Mouse (Mus musculus): Measurements from ENCODE around the gene Hes3. TPM values are rescaled to one million over a fixed set of nuclear protein-coding genes. Genes with fewer than 3 reads are reported as not detected.

The Hes3 gene
- polyA plus RNA-seq, 1 experiment from 2014 or later: not detected

DNA sequence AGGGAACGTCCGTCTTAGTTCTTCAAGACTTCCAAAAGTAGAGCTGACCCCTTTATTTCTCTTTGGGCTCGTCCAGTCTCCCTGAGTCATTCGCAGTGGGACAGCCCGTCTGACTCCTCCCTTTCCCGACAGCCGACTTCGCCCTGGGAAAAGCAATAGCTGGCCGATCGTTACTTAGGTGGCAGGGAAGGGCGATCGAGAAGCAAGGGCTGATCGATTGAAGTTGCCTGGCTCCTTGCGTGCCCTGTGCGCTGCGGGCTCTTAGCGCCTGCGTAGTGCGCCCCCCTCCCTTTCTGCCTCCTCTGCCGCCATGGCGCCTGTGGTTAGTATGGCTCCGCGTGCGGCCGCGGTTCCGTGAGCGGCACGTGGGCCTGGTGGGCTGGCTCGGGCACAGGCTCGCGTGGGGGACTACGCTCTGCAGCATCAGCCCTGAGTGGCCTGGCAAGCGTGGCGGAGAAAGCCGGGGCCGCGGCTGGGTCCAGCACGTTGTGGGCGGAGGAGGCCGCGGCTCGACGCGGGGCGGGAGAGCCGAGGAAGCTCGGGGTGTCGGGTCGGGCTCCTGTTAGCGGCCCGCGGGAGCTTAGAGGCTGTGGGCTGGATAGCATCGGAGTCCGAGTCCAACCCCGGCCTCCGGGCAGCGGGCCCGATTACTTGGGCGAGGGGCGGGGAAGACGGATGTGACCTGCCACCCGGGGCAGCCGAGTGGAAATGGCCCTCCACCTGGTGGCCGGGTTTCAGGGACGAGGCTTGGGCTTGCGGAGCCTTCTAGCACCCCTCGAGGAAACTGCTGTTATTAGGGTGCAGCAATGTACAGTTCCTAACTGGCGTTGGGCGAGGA lies 34.3 kb upstream of the Hes3 start, which contains the start of gene Rpl22:
TSS of gene Rpl22 (plus strand) at position 169 of the 838 bp plus-strand sequence.
- peak within 1 kb of the TSS; percentile 55; the same call in 1 of the 2 replicates for H3K27ac ChIP-seq (ENCODE audit: low read length)
- no peaks in the 10 kb centered on the region for H3K9me3 ChIP-seq (ENCODE audit: control insufficient read depth, low read length)
- H3K4me3 ChIP-seq (ENCODE audit: low read length): peak within 1 kb of the TSS; percentile 94
- WGBS: under 1% methylated on average over 69 of the region's 70 CpGs
- ATAC-seq (ENCODE audit: low read depth): peak; percentile 98
- H3K4me1 ChIP-seq (replicated peaks; ENCODE audit: control insufficient read depth, insufficient read depth, low read length): peaks cover 11% of the 10 kb centered on the region
- H3K4me2 ChIP-seq (ENCODE audit: low read depth, low read length): peak within 1 kb of the TSS; percentile 76
- H3K36me3 ChIP-seq (ENCODE audit: control insufficient read depth, insufficient read depth, low read length): peaks cover 26% of the 10 kb centered on the region
- H3K9ac ChIP-seq (ENCODE audit: low read length): peak within 1 kb of the TSS; percentile 97
- H3K27me3 ChIP-seq (ENCODE audit: control insufficient read depth, insufficient read depth, low read depth, low read length): no peaks in the 10 kb centered on the region

DNA sequence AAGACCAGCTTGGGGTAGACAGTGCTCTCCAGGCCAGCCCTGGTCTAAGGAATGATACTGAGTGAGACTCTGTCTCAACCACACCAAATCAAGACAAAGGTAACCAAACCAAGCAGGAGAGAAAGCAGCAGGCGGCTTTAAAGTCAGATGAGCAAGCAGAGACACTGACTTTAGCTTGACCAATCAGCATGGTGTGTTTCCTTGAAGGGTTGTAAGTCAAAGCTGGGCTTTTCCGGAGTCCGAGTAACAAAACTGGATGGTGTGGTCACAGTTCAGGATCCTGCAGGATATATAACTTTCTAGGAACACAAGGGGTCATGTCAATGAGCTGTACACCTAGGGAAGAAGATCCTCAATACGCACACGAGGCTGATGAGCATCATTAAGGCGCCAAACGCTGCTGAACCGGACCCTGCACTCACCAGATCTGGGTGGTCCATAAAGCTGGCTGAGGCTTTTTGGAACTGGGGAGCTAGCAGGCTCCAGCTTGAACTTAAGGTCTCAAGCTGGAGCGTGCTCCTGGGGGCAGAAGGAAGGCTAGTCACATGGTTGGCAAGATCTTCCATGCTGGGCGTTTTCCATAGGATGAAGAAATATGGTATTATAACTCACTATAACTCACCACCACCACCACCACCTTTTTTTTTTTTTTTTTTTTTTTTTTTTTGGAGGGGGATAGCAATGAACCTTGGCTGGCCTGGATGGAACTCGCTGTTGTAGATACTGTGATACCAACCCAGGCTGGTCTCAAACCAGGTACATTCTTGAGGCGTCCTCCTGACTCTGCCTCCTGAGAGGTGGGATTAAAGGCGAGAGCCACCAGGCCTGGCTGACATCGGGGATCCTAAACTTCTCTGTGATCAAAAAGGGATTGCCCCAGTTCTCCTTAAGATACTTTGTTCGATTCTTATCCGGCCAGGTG lies 33.4 kb upstream of the Hes3 start:
- H3K4me3 ChIP-seq (ENCODE audit: low read length): peak overlapping the region; percentile 94
- H3K9me3 ChIP-seq (ENCODE audit: control insufficient read depth, low read length): no peaks in the 10 kb centered on the region
- peak overlapping the region; percentile 54; the same call in 1 of the 2 replicates for H3K9ac ChIP-seq (ENCODE audit: low read length)
- peaks cover 17% of the 10 kb centered on the region for H3K36me3 ChIP-seq (ENCODE audit: control insufficient read depth, insufficient read depth, low read length)
- peaks cover 11% of the 10 kb centered on the region for H3K4me1 ChIP-seq (replicated peaks; ENCODE audit: control insufficient read depth, insufficient read depth, low read length)
- ATAC-seq (ENCODE audit: low read depth): peak; percentile 6; the same call in 1 of the 2 replicates
- 48% methylated on average over 16 of the region's 16 CpGs for WGBS
- peak overlapping the region; percentile 48 for H3K4me2 ChIP-seq (ENCODE audit: low read depth, low read length)
- H3K27me3 ChIP-seq (ENCODE audit: control insufficient read depth, insufficient read depth, low read depth, low read length): no peaks in the 10 kb centered on the region
- H3K27ac ChIP-seq (ENCODE audit: low read length): no peak overlapping the region

DNA sequence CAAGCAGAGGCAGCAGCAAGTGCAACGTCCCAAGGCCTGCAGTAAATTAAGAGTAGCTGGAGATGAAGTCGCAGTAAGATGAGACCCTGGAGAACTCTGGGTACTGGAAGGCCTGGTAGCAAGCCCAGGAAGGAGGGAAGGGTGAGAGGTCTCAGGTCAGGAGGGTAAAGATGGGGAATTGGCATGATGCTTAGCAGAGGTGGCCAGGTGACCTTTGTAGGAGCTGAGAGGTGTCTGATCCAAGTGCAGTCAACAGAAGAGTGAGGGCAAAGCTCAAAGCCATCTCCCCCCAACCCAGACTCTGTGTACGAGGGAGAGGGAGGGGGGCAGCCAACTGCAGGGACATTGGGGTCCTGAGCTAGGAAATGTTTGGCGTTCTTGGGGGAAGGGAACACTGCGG lies 30.0 kb upstream of the Hes3 start:
- Histone ChIP-seq H3K9ac (ENCODE audit: low read length) (no peak overlapping the region), H3K36me3 (ENCODE audit: control insufficient read depth, insufficient read depth, low read length) (no peaks in the 10 kb centered on the region), H3K27ac (ENCODE audit: low read length) (no peak overlapping the region), H3K9me3 (ENCODE audit: control insufficient read depth, low read length) (no peaks in the 10 kb centered on the region), H3K4me1 (replicated peaks; ENCODE audit: control insufficient read depth, insufficient read depth, low read length) (peaks cover 3% of the 10 kb centered on the region), H3K4me2 (ENCODE audit: low read depth, low read length) (no peak overlapping the region), H3K27me3 (ENCODE audit: control insufficient read depth, insufficient read depth, low read depth, low read length) (peaks cover 18% of the 10 kb centered on the region), H3K4me3 (ENCODE audit: low read length) (no peak overlapping the region)
- WGBS: 51% methylated on average over 5 of the region's 5 CpGs
- no peak for ATAC-seq (ENCODE audit: low read depth)

DNA sequence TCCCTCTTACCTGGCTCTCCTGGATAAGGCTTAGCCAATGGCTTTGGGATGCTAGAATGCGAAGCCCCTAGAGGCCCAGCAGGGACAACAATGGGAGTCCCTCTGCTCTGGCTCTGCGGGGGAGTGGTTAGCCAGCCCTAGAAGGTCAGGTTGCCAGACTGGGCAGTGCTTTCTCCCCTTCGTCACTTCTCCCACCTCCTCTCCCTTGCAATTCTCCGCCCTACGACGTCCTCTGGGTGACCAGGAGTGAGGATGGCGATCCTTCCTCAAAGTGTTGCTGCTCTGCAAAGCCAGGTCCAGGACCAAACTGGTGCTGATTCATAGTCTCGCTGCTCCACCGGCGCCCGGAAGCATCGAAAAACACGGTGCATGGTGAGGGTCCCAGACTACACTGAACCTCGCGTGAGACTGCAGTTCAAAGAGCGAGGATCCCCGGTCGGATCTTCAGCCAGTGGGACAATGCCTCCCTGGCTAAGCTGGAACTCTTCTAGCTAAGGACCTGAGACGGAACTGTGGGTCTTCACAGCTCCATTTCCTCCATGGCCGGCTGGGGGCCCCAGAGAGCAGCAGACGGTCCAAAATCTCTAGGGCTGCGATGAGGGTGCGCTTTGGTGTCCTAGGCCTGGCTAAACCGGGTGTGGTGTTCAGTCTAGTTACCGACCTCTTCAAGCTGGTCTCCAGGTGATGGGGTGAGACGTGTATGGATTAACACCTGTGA lies 27.2 kb upstream of the Hes3 start, which contains the start of gene Rnf207:
TSS of gene Rnf207 (minus strand) at position 477 of the 718 bp plus-strand sequence.
- no peak within 1 kb of the TSS for H3K27ac ChIP-seq (ENCODE audit: low read length)
- H3K4me1 ChIP-seq (replicated peaks; ENCODE audit: control insufficient read depth, insufficient read depth, low read length): peaks cover 7% of the 10 kb centered on the region; the same call in 1 of the 2 replicates
- H3K4me3 ChIP-seq (ENCODE audit: low read length): peak within 1 kb of the TSS; percentile 24
- peak within 1 kb of the TSS; percentile 41 for H3K9ac ChIP-seq (ENCODE audit: low read length)
- H3K27me3 ChIP-seq (ENCODE audit: control insufficient read depth, insufficient read depth, low read depth, low read length): peaks cover 46% of the 10 kb centered on the region
- H3K9me3 ChIP-seq (ENCODE audit: control insufficient read depth, low read length): no peaks in the 10 kb centered on the region
- peak within 1 kb of the TSS; percentile 52 for H3K4me2 ChIP-seq (ENCODE audit: low read depth, low read length)
- ATAC-seq (ENCODE audit: low read depth): peak; percentile 42; the same call in 1 of the 2 replicates
- no peaks in the 10 kb centered on the region for H3K36me3 ChIP-seq (ENCODE audit: control insufficient read depth, insufficient read depth, low read length)
- 3% methylated on average over 26 of the region's 26 CpGs for WGBS

DNA sequence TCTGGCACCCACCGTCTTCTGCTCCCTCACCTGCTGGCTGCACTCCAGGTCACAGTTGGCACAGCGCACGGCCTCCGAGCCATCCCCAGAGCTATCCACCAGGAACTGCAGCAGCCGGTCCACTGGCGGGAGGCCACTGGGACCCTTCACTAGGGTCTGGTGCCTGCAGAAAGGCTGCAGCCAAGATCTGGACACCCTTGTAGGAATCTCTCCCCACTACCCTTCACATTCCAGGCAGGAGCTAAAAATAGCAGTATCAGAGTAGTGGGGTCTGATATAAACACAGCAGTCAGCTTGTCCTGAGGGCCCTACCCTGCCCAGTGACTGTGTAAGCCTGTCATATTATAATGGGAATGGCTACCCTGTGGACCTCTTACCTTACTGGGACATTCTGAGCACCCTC lies 26.2 kb upstream of the Hes3 start:
- no peak overlapping the region for H3K4me2 ChIP-seq (ENCODE audit: low read depth, low read length)
- no peak overlapping the region for H3K9ac ChIP-seq (ENCODE audit: low read length)
- H3K4me1 ChIP-seq (replicated peaks; ENCODE audit: control insufficient read depth, insufficient read depth, low read length): peaks cover 17% of the 10 kb centered on the region
- peaks cover 57% of the 10 kb centered on the region for H3K27me3 ChIP-seq (ENCODE audit: control insufficient read depth, insufficient read depth, low read depth, low read length)
- H3K4me3 ChIP-seq (ENCODE audit: low read length): no peak overlapping the region
- no peaks in the 10 kb centered on the region for H3K36me3 ChIP-seq (ENCODE audit: control insufficient read depth, insufficient read depth, low read length)
- no peak for ATAC-seq (ENCODE audit: low read depth)
- WGBS: 52% methylated on average over 6 of the region's 6 CpGs
- no peak overlapping the region for H3K27ac ChIP-seq (ENCODE audit: low read length)
- no peaks in the 10 kb centered on the region for H3K9me3 ChIP-seq (ENCODE audit: control insufficient read depth, low read length)

DNA sequence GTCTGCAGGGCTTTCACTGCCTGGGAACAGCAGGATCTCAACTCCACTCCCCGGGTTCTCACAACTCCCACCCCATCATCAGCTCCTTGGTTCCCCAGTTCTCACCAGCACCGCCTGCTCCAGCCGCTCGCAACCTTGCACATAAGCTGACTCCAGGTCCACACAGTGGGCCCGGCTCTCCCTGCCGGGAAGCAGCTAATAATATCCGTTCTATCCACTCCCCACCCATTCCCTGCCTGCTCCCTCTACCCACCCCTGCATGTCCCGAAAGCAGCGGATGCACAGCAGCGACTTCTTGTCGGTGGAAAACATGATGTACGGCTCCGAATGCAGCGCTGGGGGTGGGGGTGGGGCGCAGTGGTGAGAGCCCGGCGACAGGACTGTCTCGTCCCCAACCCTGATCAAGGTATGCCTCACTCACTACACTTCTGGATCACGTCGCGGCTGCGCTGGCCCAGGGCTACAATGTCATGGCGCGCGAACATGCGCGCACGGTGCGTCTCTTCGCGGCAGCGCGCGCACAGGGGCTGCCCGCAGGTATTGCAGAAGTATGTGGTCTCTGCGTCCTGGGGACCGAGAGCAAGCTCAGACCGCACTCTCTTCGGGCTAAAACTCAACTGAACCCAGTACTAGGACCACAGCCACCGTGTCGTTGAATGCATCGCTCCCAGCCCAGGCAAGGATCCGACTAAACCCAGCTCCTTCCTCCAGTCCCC lies 24.2 kb upstream of the Hes3 start:
- H3K27ac ChIP-seq (ENCODE audit: low read length): no peak overlapping the region
- peaks cover 18% of the 10 kb centered on the region for H3K4me1 ChIP-seq (replicated peaks; ENCODE audit: control insufficient read depth, insufficient read depth, low read length)
- no peak for ATAC-seq (ENCODE audit: low read depth)
- peak overlapping the region; percentile 47 for H3K4me2 ChIP-seq (ENCODE audit: low read depth, low read length)
- no peaks in the 10 kb centered on the region for H3K9me3 ChIP-seq (ENCODE audit: control insufficient read depth, low read length)
- peak overlapping the region; percentile 31 for H3K4me3 ChIP-seq (ENCODE audit: low read length)
- no peaks in the 10 kb centered on the region for H3K36me3 ChIP-seq (ENCODE audit: control insufficient read depth, insufficient read depth, low read length)
- peaks cover 70% of the 10 kb centered on the region for H3K27me3 ChIP-seq (ENCODE audit: control insufficient read depth, insufficient read depth, low read depth, low read length)
- H3K9ac ChIP-seq (ENCODE audit: low read length): peak overlapping the region; percentile 18; the same call in 1 of the 2 replicates
- 1% methylated on average over 43 of the region's 43 CpGs for WGBS

DNA sequence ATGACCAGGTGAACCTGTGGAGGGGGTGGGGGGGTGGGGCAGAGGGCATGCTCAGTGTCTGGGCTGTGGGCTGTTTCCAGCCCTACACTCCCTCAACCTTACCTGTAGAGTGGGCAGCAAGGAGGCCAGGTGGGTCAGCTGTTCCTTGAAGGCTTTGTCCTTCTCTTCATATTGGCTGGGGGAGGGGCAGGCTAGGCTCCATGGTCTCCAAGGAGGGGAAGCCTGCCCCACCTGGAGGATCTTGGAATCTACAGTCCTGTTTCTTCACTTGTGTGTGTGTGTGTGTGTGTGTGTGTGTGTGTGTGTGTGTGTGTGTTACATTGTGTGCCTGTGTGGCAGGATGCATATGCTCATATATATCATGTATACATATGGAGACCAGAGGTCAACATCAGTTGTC lies 22.5 kb upstream of the Hes3 start:
- ATAC-seq (ENCODE audit: low read depth): no peak
- no peaks in the 10 kb centered on the region for H3K36me3 ChIP-seq (ENCODE audit: control insufficient read depth, insufficient read depth, low read length)
- no peak overlapping the region for H3K9ac ChIP-seq (ENCODE audit: low read length)
- H3K4me3 ChIP-seq (ENCODE audit: low read length): no peak overlapping the region; the same call in 1 of the 2 replicates
- peaks cover 70% of the 10 kb centered on the region for H3K27me3 ChIP-seq (ENCODE audit: control insufficient read depth, insufficient read depth, low read depth, low read length)
- no peak overlapping the region for H3K27ac ChIP-seq (ENCODE audit: low read length)
- peaks cover 18% of the 10 kb centered on the region for H3K4me1 ChIP-seq (replicated peaks; ENCODE audit: control insufficient read depth, insufficient read depth, low read length)
- peak overlapping the region; percentile 62; the same call in 1 of the 2 replicates for H3K4me2 ChIP-seq (ENCODE audit: low read depth, low read length)
- no peaks in the 10 kb centered on the region for H3K9me3 ChIP-seq (ENCODE audit: control insufficient read depth, low read length)

DNA sequence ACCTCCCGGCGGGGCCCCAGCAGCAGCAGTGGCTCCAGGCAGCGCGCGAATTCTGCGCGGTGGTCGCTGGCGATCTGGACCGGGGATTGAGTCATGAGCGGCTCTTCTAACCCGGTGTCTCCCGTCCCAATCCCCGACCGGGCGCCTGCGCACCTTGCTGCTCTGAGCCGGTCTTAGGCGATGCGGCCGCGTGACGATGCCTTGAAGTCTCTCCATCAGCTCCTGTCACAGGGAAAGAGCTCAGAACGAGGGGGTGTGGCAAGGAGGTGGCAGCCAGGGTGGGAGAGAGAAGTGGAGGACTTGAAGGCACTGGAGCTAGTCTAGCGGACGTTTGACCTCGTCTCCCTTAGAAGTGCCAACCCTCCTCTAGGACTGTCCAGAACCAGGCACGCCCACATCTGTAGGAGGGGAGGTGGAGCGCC lies 21.8 kb upstream of the Hes3 start:
- H3K4me1 ChIP-seq (replicated peaks; ENCODE audit: control insufficient read depth, insufficient read depth, low read length): peaks cover 15% of the 10 kb centered on the region
- WGBS: under 1% methylated on average over 29 of the region's 29 CpGs
- H3K27ac ChIP-seq (ENCODE audit: low read length): no peak overlapping the region
- H3K36me3 ChIP-seq (ENCODE audit: control insufficient read depth, insufficient read depth, low read length): no peaks in the 10 kb centered on the region
- H3K9ac ChIP-seq (ENCODE audit: low read length): 0 out of 2 replicates have a peak overlapping the region, but pooled peaks have one; percentile 30
- peak overlapping the region; percentile 39 for H3K4me3 ChIP-seq (ENCODE audit: low read length)
- peaks cover 67% of the 10 kb centered on the region for H3K27me3 ChIP-seq (ENCODE audit: control insufficient read depth, insufficient read depth, low read depth, low read length)
- ATAC-seq (ENCODE audit: low read depth): peak; percentile 65
- peak overlapping the region; percentile 62 for H3K4me2 ChIP-seq (ENCODE audit: low read depth, low read length)
- no peaks in the 10 kb centered on the region for H3K9me3 ChIP-seq (ENCODE audit: control insufficient read depth, low read length)
